Mouse (Mus musculus) embryonic stem cell, embryonic (primary cell): ENCODE data around the gene Olfr394.
"Not testable (repeated sequence)": the region's sequence is repeated elsewhere in the genome, so short reads cannot be mapped to it uniquely, and the experiment has no call there.

Source experiments
- CTCF ChIA-PET, 4 experiments: fragments of 300-600 bp in 2 of 4; fragments of 350-600 bp in 2 of 4; sonication (Branson Sonifier 250); formaldehyde crosslinking; loops; one replicate each; lab custom pipeline; 2022; ENCODE audit warnings: inconsistent platforms in 2 of 4; lab: Charles Lee
- POLR2A ChIA-PET, 4 experiments: fragments of 300-600 bp in 2 of 4; fragments of 350-600 bp in 2 of 4; sonication (Branson Sonifier 250); formaldehyde crosslinking; loops; one replicate each; lab custom pipeline; 2022; ENCODE audit warnings: antibody characterized with exemption in 4 of 4, inconsistent platforms in 1 of 4; lab: Charles Lee

The Olfr394 gene

DNA sequence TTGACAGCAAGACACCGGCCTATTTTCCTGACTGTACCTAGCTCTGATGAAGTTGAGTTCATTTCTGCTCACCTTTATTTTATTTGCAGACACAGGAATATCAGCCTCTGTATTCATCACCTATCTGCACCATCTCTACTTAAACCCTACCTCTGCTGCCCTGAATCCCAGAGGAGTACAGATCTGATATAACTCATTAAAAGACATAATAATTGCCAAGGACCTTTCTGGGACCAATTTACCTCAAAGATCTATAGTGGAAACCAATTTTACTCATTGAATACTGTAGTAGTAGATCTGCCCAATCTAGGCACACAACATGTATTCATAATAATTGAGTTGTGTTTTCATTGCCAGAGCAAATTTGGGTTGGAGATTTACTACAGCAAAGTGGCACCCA is at the start of gene Olfr394:
Gene Olfr394 (minus strand): TSS at position 101 of the 400 bp plus-strand sequence.
- POLR2A ChIA-PET: no interaction called here
- CTCF ChIA-PET: no interaction called here

DNA sequence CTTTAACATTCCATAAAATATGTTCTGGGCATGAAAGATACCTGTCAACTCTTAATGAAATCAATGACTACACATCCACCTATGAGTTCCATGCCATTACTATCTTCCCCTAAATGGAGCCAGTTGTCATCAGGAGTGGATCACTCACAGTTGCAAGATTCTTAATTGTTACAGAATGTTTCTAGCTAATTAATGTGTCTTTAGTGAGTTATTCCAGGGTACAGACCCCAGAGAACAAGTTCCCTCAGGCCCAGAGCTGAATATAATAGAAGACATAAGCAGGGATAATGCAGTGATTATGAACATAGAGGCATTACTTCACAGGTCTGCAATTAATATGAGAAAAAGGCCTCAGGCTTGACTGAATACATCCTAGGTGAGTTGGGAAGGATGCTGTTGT is 45.8 kb upstream of the Olfr394 start, which contains the start of gene Olfr23:
Gene Olfr23 (plus strand): TSS at position 301 of the 400 bp plus-strand sequence.
- ChIA-PET POLR2A (no interaction called here), CTCF (no interaction called here)

DNA sequence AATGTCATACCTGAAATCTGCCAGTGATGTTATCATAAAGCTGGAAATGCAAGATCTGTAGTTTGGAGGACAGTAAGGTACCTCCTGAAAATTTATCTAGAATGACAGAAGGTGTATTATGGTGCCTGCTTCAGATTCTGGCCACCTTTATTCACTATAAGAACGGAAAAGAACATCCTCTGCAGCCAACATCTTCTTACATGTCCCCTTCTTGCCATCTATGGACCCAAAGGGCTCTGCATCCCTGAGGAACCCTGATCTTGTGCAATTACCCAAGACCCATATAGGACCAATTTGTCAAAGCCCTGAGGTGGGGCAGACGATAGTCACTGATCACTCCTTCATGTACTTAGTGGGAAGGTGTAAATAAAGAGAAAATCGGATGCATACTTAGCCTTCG is 18.6 kb upstream of the Olfr394 start, which contains the start of gene Olfr395:
Gene Olfr395 (minus strand): TSS at position 101 of the 400 bp plus-strand sequence.
- CTCF ChIA-PET, POLR2A ChIA-PET: not testable (repeated sequence)

DNA sequence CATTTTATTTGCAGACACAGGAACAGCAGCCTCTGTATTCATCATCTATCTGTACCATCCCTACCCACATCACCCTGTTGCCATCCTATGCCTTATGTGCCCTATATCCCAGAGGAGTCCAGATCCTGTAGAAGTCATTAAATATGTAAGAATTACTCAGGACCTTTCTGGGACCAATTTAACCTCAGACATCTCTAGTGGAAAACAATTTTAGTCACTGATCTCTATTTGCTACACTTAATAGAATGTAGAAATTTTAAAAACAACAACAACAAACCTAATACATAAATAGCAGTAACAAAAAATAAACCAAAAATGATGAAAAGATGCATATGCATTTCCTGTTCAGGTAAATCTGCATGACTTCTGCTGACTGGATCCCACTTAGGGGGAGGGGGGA is 39.2 kb downstream of the Olfr394 start, which contains the start of gene Olfr393:
Gene Olfr393 (minus strand): TSS at position 101 of the 400 bp plus-strand sequence.
- POLR2A ChIA-PET: no interaction called here

More for the DNA sequence above, 39.2 kb downstream of the Olfr394 start, which contains the start of gene Olfr393:
- CTCF ChIA-PET: no interaction called here
